Mouse (Mus musculus): Measurements from ENCODE around the gene 1700017B05Rik. TPM values are rescaled to one million over a fixed set of nuclear protein-coding genes. Genes with fewer than 3 reads are reported as not detected.

The 1700017B05Rik gene
- polyA plus RNA-seq, 1 experiment = 3.5 TPM

GRCm38 (mm10) chr9:57271081-57271480, 8.7 kb upstream of the 1700017B05Rik start:
- TF ChIP-seq CTCF (IDR thresholded peaks at IDR 0.05; ENCODE audit: borderline replicate concordance, extremely low read depth, insufficient read depth, insufficient read length) = no peak
- no peak for TF ChIP-seq POLR2A (IDR thresholded peaks at IDR 0.05; ENCODE audit: borderline replicate concordance, extremely low read depth, insufficient read depth, insufficient read length, poor library complexity, severe bottlenecking)
- peak; percentile 35 for DNase-seq (ENCODE audit: low read depth)

GRCm38 (mm10) chr9:57270399-57270798, 8.0 kb upstream of the 1700017B05Rik start:
- DNase-seq (ENCODE audit: low read depth) = peak; percentile 79
- TF ChIP-seq POLR2A (IDR thresholded peaks at IDR 0.05; ENCODE audit: borderline replicate concordance, extremely low read depth, insufficient read depth, insufficient read length, poor library complexity, severe bottlenecking) = no peak
- no peak for TF ChIP-seq CTCF (IDR thresholded peaks at IDR 0.05; ENCODE audit: borderline replicate concordance, extremely low read depth, insufficient read depth, insufficient read length)

- no peak for TF ChIP-seq POLR2A (IDR thresholded peaks at IDR 0.05; ENCODE audit: borderline replicate concordance, extremely low read depth, insufficient read depth, insufficient read length, poor library complexity, severe bottlenecking)
- no peak for TF ChIP-seq CTCF (IDR thresholded peaks at IDR 0.05; ENCODE audit: borderline replicate concordance, extremely low read depth, insufficient read depth, insufficient read length)
- DNase-seq (ENCODE audit: low read depth) = no peak
These were observed 7.0 kb upstream of the 1700017B05Rik start for GRCm38 (mm10) chr9:57269384-57269783.

- TF ChIP-seq POLR2A (IDR thresholded peaks at IDR 0.05; ENCODE audit: borderline replicate concordance, extremely low read depth, insufficient read depth, insufficient read length, poor library complexity, severe bottlenecking) (no peak), CTCF (IDR thresholded peaks at IDR 0.05; ENCODE audit: borderline replicate concordance, extremely low read depth, insufficient read depth, insufficient read length) (peak; percentile 12; the same call in 1 of the 2 replicates)
- DNase-seq (ENCODE audit: low read depth) = peak; percentile 74
These were observed 6.2 kb upstream of the 1700017B05Rik start for GRCm38 (mm10) chr9:57268575-57268974.

GRCm38 (mm10) chr9:57268078-57268477, 5.7 kb upstream of the 1700017B05Rik start:
- TF ChIP-seq POLR2A (IDR thresholded peaks at IDR 0.05; ENCODE audit: borderline replicate concordance, extremely low read depth, insufficient read depth, insufficient read length, poor library complexity, severe bottlenecking) = no peak
- no peak for TF ChIP-seq CTCF (IDR thresholded peaks at IDR 0.05; ENCODE audit: borderline replicate concordance, extremely low read depth, insufficient read depth, insufficient read length)
- DNase-seq (ENCODE audit: low read depth) = peak; percentile 19

- TF ChIP-seq POLR2A (IDR thresholded peaks at IDR 0.05; ENCODE audit: borderline replicate concordance, extremely low read depth, insufficient read depth, insufficient read length, poor library complexity, severe bottlenecking) (no peak), CTCF (IDR thresholded peaks at IDR 0.05; ENCODE audit: borderline replicate concordance, extremely low read depth, insufficient read depth, insufficient read length) (no peak)
- DNase-seq (ENCODE audit: low read depth) = peak; percentile 50
These were observed 5.0 kb upstream of the 1700017B05Rik start for GRCm38 (mm10) chr9:57267421-57267820.

GRCm38 (mm10) chr9:57265125-57265524, 2.7 kb upstream of the 1700017B05Rik start:
- TF ChIP-seq POLR2A (IDR thresholded peaks at IDR 0.05; ENCODE audit: borderline replicate concordance, extremely low read depth, insufficient read depth, insufficient read length, poor library complexity, severe bottlenecking) = no peak
- TF ChIP-seq CTCF (IDR thresholded peaks at IDR 0.05; ENCODE audit: borderline replicate concordance, extremely low read depth, insufficient read depth, insufficient read length) = no peak
- DNase-seq (ENCODE audit: low read depth) = no peak

- DNase-seq (ENCODE audit: low read depth) = no peak
- TF ChIP-seq POLR2A (IDR thresholded peaks at IDR 0.05; ENCODE audit: borderline replicate concordance, extremely low read depth, insufficient read depth, insufficient read length, poor library complexity, severe bottlenecking) (no peak), CTCF (IDR thresholded peaks at IDR 0.05; ENCODE audit: borderline replicate concordance, extremely low read depth, insufficient read depth, insufficient read length) (no peak)
These were observed 628 bp upstream of the 1700017B05Rik start for GRCm38 (mm10) chr9:57262795-57263684.

GRCm38 (mm10) chr9:57261516-57261912, 898 bp downstream of the 1700017B05Rik start:
- peak; percentile 42 for DNase-seq (ENCODE audit: low read depth)
- TF ChIP-seq POLR2A (IDR thresholded peaks at IDR 0.05; ENCODE audit: borderline replicate concordance, extremely low read depth, insufficient read depth, insufficient read length, poor library complexity, severe bottlenecking) (no peak), CTCF (IDR thresholded peaks at IDR 0.05; ENCODE audit: borderline replicate concordance, extremely low read depth, insufficient read depth, insufficient read length) (no peak)

- TF ChIP-seq POLR2A (IDR thresholded peaks at IDR 0.05; ENCODE audit: borderline replicate concordance, extremely low read depth, insufficient read depth, insufficient read length, poor library complexity, severe bottlenecking) = no peak
- no peak for TF ChIP-seq CTCF (IDR thresholded peaks at IDR 0.05; ENCODE audit: borderline replicate concordance, extremely low read depth, insufficient read depth, insufficient read length)
- no peak for DNase-seq (ENCODE audit: low read depth)
These were observed 1.5 kb downstream of the 1700017B05Rik start for GRCm38 (mm10) chr9:57260940-57261339.

- peak; percentile 91 for DNase-seq (ENCODE audit: low read depth)
- no peak for TF ChIP-seq POLR2A (IDR thresholded peaks at IDR 0.05; ENCODE audit: borderline replicate concordance, extremely low read depth, insufficient read depth, insufficient read length, poor library complexity, severe bottlenecking)
- peak; percentile 98 for TF ChIP-seq CTCF (IDR thresholded peaks at IDR 0.05; ENCODE audit: borderline replicate concordance, extremely low read depth, insufficient read depth, insufficient read length)
These were observed 2.7 kb downstream of the 1700017B05Rik start for GRCm38 (mm10) chr9:57259736-57260135.

- no peak for DNase-seq (ENCODE audit: low read depth)
- TF ChIP-seq POLR2A (IDR thresholded peaks at IDR 0.05; ENCODE audit: borderline replicate concordance, extremely low read depth, insufficient read depth, insufficient read length, poor library complexity, severe bottlenecking) (no peak), CTCF (IDR thresholded peaks at IDR 0.05; ENCODE audit: borderline replicate concordance, extremely low read depth, insufficient read depth, insufficient read length) (no peak)
These were observed 4.8 kb downstream of the 1700017B05Rik start for GRCm38 (mm10) chr9:57257627-57258026.

All from brain, embryonic 14.5 days (tissue).